Mouse (Mus musculus): ENCODE measurements around the gene Gm11492.
A peak's percentile ranks its signal among the peaks of the same experiment; 100 is the strongest.

- TF ChIP-seq POLR2A (IDR thresholded peaks at IDR 0.05; ENCODE audit: low read depth, low read length) (no peak), CTCF (IDR thresholded peaks at IDR 0.05; ENCODE audit: extremely low read depth, insufficient read length, insufficient replicate concordance, low read depth, low read length) (peak; percentile 64; the same call in 1 of the 2 replicates)
Observed at GRCm38 (mm10) chr11:87519260-87519659, 47.2 kb upstream of the Gm11492 start.

Data from small intestine, adult 2 months (tissue).